Mouse (Mus musculus): ENCODE data around the gene Znhit3. TPM values are rescaled to one million over a fixed set of nuclear protein-coding genes. Genes with fewer than 3 reads are reported as not detected.

Znhit3 gene
- polyA plus RNA-seq, 2 experiments = 35.0 to 60.7 TPM

DNA sequence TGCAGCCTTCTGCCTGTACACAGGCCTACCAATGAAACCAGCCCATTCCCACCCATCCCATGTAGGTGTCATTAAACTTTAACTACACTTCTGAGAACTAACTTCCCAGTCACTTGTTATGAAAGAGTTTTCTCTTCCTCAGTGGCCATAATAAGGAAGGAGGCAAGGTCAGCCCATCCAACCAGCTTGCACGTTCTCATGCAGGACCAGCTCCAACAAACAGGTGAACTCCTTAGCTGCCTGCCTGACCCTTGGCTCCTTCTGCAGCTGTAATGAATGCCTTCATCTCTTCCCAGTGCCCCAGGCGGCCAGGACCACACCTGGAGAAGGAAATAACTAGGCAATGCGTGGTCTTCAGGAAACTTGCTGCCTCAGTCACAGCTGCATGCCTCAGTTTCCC lies 29.7 kb upstream of the Znhit3 start:
- Histone ChIP-seq H3K4me2 (replicated peaks; ENCODE audit: low read depth, low read length, severe bottlenecking) (no peak overlapping the region), H3K27me3 (ENCODE audit: control insufficient read depth, insufficient read depth, low read length) (no peaks in the 10 kb centered on the region), H3K4me1 (ENCODE audit: control insufficient read depth, insufficient read depth, low read length) (no peaks in the 10 kb centered on the region), H3K27ac (replicated peaks; ENCODE audit: low read depth, low read length) (no peak overlapping the region), H3K4me3 (replicated peaks; ENCODE audit: low read length) (no peak overlapping the region), H3K9me3 (ENCODE audit: control insufficient read depth, low read length) (no peaks in the 10 kb centered on the region), H3K9ac (ENCODE audit: low read depth, low read length, severe bottlenecking) (no peak overlapping the region), H3K36me3 (ENCODE audit: control insufficient read depth, insufficient read depth, low read length) (no peaks in the 10 kb centered on the region)
- WGBS = 42% methylated on average over 3 of the region's 3 CpGs
- TF ChIP-seq POLR2A (IDR thresholded peaks at IDR 0.05; ENCODE audit: borderline replicate concordance, extremely low read depth, insufficient read depth, insufficient read length) = no peak
- DNase-seq (ENCODE audit: low spot score) (no peak), ATAC-seq (ENCODE audit: low FRiP score, low read depth) (no peak)

DNA sequence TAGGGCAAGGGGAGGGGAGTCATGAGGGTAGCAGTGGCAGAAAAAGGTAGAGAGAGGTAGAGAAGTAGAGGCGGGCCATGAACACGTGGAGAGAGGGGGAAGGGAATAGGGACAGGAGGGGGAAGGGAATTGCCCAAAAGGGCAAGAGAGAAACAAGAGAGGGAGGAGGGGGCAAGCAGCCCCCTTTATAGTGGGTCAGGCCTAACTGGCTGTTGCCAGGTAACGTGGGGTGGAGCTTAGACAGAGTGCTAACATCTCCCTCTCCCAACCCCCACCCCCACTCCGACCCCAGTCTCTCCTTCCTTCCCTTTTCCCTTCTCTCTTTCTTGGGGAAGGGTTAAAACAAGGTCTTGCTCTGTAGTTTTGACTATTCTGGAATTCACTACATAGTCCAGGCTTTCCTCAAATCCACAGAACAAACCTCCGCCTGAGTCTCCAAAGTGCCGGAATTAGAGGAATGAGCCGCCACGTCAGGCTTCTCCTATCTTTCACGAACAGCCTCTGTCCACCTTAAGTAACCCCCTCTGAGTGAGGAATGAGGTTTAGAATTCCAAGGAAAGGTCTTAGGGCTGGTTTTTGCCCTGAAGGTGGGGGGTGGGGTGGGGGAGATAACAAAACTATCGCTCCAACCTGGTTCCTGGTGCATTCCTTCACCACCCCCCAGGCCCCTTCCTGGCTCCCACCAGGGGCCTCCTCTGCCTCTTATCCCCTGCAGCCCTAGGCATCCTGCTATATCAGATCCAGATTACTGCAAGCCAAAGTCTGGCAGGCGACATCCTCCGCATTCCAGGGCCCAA lies 28.7 kb upstream of the Znhit3 start:
- Histone ChIP-seq H3K4me1 (ENCODE audit: control insufficient read depth, insufficient read depth, low read length) (no peaks in the 10 kb centered on the region), H3K27ac (replicated peaks; ENCODE audit: low read depth, low read length) (no peak overlapping the region), H3K4me3 (replicated peaks; ENCODE audit: low read length) (no peak overlapping the region), H3K36me3 (ENCODE audit: control insufficient read depth, insufficient read depth, low read length) (no peaks in the 10 kb centered on the region), H3K27me3 (ENCODE audit: control insufficient read depth, insufficient read depth, low read length) (no peaks in the 10 kb centered on the region), H3K9ac (ENCODE audit: low read depth, low read length, severe bottlenecking) (no peak overlapping the region), H3K9me3 (ENCODE audit: control insufficient read depth, low read length) (no peaks in the 10 kb centered on the region), H3K4me2 (replicated peaks; ENCODE audit: low read depth, low read length, severe bottlenecking) (no peak overlapping the region)
- DNase-seq (ENCODE audit: low spot score) (no peak), ATAC-seq (ENCODE audit: low FRiP score, low read depth) (no peak)
- 6% methylated on average over 12 of the region's 12 CpGs for WGBS
- TF ChIP-seq POLR2A (IDR thresholded peaks at IDR 0.05; ENCODE audit: borderline replicate concordance, extremely low read depth, insufficient read depth, insufficient read length) = no peak

DNA sequence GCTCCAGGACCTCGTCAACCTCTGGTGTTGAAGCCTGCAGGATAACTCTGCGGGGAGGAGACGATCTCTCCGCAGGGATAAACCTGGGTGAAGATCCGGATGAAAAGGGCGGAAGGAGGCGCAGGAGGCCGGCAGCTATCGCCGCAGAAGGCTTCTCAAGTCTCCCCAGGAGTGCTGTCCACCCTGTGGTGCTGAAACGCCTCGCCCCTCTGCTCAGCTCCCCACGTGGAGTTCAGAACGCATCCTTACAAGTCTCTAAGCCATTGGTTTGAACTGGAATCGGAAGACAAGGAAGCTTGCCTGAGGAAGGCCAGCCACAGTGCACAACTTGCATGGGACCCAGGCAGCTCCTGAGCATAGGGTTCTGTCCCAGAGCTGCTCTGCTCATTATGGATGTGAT lies 27.8 kb upstream of the Znhit3 start:
- 0% methylated on average over 15 of the region's 15 CpGs for WGBS
- H3K4me3 ChIP-seq (replicated peaks; ENCODE audit: low read length) = peak overlapping the region; percentile 18; the same call in 1 of the 2 replicates
- H3K4me1 ChIP-seq (ENCODE audit: control insufficient read depth, insufficient read depth, low read length) = no peaks in the 10 kb centered on the region
- DNase-seq (ENCODE audit: low spot score) = peak; percentile 84
- H3K27ac ChIP-seq (replicated peaks; ENCODE audit: low read depth, low read length) = no peak overlapping the region
- H3K9ac ChIP-seq (ENCODE audit: low read depth, low read length, severe bottlenecking) = no peak overlapping the region
- no peaks in the 10 kb centered on the region for H3K36me3 ChIP-seq (ENCODE audit: control insufficient read depth, insufficient read depth, low read length)
- no peak for ATAC-seq (ENCODE audit: low FRiP score, low read depth)
- H3K4me2 ChIP-seq (replicated peaks; ENCODE audit: low read depth, low read length, severe bottlenecking) = peak overlapping the region; percentile 35
- no peaks in the 10 kb centered on the region for H3K27me3 ChIP-seq (ENCODE audit: control insufficient read depth, insufficient read depth, low read length)
- no peaks in the 10 kb centered on the region for H3K9me3 ChIP-seq (ENCODE audit: control insufficient read depth, low read length)
- TF ChIP-seq POLR2A (IDR thresholded peaks at IDR 0.05; ENCODE audit: borderline replicate concordance, extremely low read depth, insufficient read depth, insufficient read length) = no peak

DNA sequence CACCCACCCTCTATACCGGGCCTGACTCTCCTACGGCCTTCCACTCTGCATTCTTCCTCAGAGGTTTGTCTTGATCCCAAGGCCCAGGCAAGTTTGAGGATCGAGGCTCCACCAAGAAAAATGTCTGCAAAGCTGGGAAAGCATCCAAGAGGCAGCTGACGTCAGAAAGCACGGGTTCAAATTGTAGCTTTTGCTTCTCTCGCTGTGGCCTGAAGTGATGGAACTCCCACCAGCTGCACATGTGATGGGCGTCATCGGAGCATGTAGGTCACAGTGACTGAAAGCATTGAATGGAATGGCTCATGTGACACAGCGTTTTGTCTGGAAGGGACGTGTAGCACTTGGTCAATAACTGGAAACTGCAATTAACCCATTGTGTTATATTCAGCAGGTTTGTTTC lies 24.0 kb upstream of the Znhit3 start:
- Histone ChIP-seq H3K4me3 (replicated peaks; ENCODE audit: low read length) (no peak overlapping the region), H3K27ac (replicated peaks; ENCODE audit: low read depth, low read length) (no peak overlapping the region), H3K27me3 (ENCODE audit: control insufficient read depth, insufficient read depth, low read length) (no peaks in the 10 kb centered on the region), H3K4me1 (ENCODE audit: control insufficient read depth, insufficient read depth, low read length) (no peaks in the 10 kb centered on the region), H3K9me3 (ENCODE audit: control insufficient read depth, low read length) (no peaks in the 10 kb centered on the region), H3K4me2 (replicated peaks; ENCODE audit: low read depth, low read length, severe bottlenecking) (no peak overlapping the region), H3K9ac (ENCODE audit: low read depth, low read length, severe bottlenecking) (no peak overlapping the region), H3K36me3 (ENCODE audit: control insufficient read depth, insufficient read depth, low read length) (no peaks in the 10 kb centered on the region)
- no peak for TF ChIP-seq POLR2A (IDR thresholded peaks at IDR 0.05; ENCODE audit: borderline replicate concordance, extremely low read depth, insufficient read depth, insufficient read length)
- DNase-seq (ENCODE audit: low spot score) (no peak), ATAC-seq (ENCODE audit: low FRiP score, low read depth) (no peak)
- WGBS = 81% methylated on average over 10 of the region's 10 CpGs

DNA sequence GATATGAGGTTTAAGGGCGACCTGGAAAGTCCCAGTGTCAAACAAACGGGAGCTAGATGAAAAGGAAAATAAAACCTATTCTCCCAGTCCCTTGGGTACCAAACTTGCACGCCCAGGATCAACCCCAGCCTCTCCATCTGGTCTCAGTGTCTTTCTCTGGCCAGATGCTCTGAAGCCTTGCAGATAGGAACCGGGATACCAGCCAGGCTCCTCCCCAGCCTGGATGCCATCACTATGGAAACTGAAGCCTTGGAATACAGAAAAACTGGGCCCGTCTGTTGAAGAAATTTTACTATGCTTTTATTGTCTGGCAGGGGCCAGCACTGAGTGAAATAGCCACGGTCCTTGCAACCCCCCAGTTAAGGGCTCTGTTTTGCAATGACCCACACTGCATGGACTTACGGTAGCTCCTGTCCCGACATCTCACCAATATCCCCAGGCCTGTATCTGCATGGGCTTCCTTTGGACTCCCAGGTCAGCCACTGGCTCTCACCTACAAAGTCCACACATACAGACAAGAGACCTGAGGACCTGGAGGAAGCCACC lies 23.4 kb upstream of the Znhit3 start:
- H3K9ac ChIP-seq (ENCODE audit: low read depth, low read length, severe bottlenecking) = no peak overlapping the region
- DNase-seq (ENCODE audit: low spot score) (no peak), ATAC-seq (ENCODE audit: low FRiP score, low read depth) (no peak)
- 49% methylated on average over 8 of the region's 8 CpGs for WGBS
- H3K4me3 ChIP-seq (replicated peaks; ENCODE audit: low read length) = no peak overlapping the region
- no peaks in the 10 kb centered on the region for H3K9me3 ChIP-seq (ENCODE audit: control insufficient read depth, low read length)
- H3K27ac ChIP-seq (replicated peaks; ENCODE audit: low read depth, low read length) = no peak overlapping the region
- TF ChIP-seq POLR2A (IDR thresholded peaks at IDR 0.05; ENCODE audit: borderline replicate concordance, extremely low read depth, insufficient read depth, insufficient read length) = no peak
- no peak overlapping the region for H3K4me2 ChIP-seq (replicated peaks; ENCODE audit: low read depth, low read length, severe bottlenecking)
- no peaks in the 10 kb centered on the region for H3K36me3 ChIP-seq (ENCODE audit: control insufficient read depth, insufficient read depth, low read length)
- H3K27me3 ChIP-seq (ENCODE audit: control insufficient read depth, insufficient read depth, low read length) = no peaks in the 10 kb centered on the region
- H3K4me1 ChIP-seq (ENCODE audit: control insufficient read depth, insufficient read depth, low read length) = no peaks in the 10 kb centered on the region

All from limb, embryonic 14.5 days (tissue).